Mouse (Mus musculus) neural tube, embryonic 12.5 days (tissue): ENCODE data around the gene Fbxo2. TPM values are rescaled to one million over a fixed set of nuclear protein-coding genes. Genes with fewer than 3 reads are reported as not detected.
"Not testable (repeated sequence)": the region's sequence is repeated elsewhere in the genome, so short reads cannot be mapped to it uniquely, and the experiment has no call there.

Source experiments
- ATAC-seq: fragments of 200-750 bp; cut with Nextera tagmentation; 2 replicates; pipeline ENCODE4 v1.8.0; 2017; ENCODE audit warnings: low read depth, mild to moderate bottlenecking, moderate TSS enrichment, moderate library complexity; ENCODE audit not compliant: low FRiP score
- H3K27ac ChIP-seq: fragments of 300-500 bp; sonication (generic); 2 replicates; pipeline ENCODE4 v1.5.1; 2016
- H3K27me3 ChIP-seq: fragments of 300-500 bp; sonication (generic); replicated peaks from 2 replicates; pipeline ENCODE4 v1.6.1; 2016; ENCODE audit warnings: mild to moderate bottlenecking
- H3K36me3 ChIP-seq: fragments of 300-500 bp; sonication (generic); 2 replicates; pipeline ENCODE4 v1.6.1; 2016; ENCODE audit warnings: mild to moderate bottlenecking
- H3K4me1 ChIP-seq: fragments of 300-500 bp; sonication (generic); 2 replicates; pipeline ENCODE4 v1.6.1; 2016
- H3K4me2 ChIP-seq: fragments of 300-500 bp; sonication (generic); replicated peaks from 2 replicates; pipeline ENCODE4 v1.6.1; 2016; ENCODE audit warnings: mild to moderate bottlenecking
- H3K4me3 ChIP-seq: fragments of 300-500 bp; sonication (generic); 2 replicates; pipeline ENCODE4 v1.5.1; 2016
- H3K9ac ChIP-seq: fragments of 300-500 bp; sonication (generic); 2 replicates; pipeline ENCODE4 v1.6.1; 2016; ENCODE audit warnings: mild to moderate bottlenecking
- H3K9me3 ChIP-seq: fragments of 300-500 bp; sonication (generic); 2 replicates; pipeline ENCODE4 v1.6.1; 2016; ENCODE audit warnings: mild to moderate bottlenecking
- WGBS: fragments of 180-500 bp; shearing (Covaris S2); methylation state at CpG from one replicate; pipeline ENCODE4 v1.1.7; 2016; 5-methylcytosine and 5-hydroxymethylcytosine counted together
- polyA plus RNA-seq: library from polyadenylated mRNA; unstranded; fragments of >200 nt; fragmentation: Nextera tagmentation; extraction: Ambion mirVana; gene quantifications from 2 replicates; pipeline ENCODE4 v1.2.1, GENCODE M21; 2016

Gene Fbxo2
- polyA plus RNA-seq, 1 experiment from 2014 or later, result 4.0 TPM

- H3K36me3 ChIP-seq, result no peaks in the 10 kb centered on the region
- no peaks in the 10 kb centered on the region for H3K9me3 ChIP-seq
- H3K4me3 ChIP-seq, result no peak overlapping the region
- H3K27me3 ChIP-seq, result peaks cover 68% of the 10 kb centered on the region
- no peak overlapping the region for H3K9ac ChIP-seq
- no peak for ATAC-seq
- peaks cover 36% of the 10 kb centered on the region for H3K4me1 ChIP-seq
- WGBS, result 6% methylated on average over 17 of the region's 17 CpGs
- peak overlapping the region; percentile 41; the same call in 1 of the 2 replicates for H3K4me2 ChIP-seq
- H3K27ac ChIP-seq, result no peak overlapping the region
These were observed 5.1 kb downstream of the Fbxo2 start for GRCm38 (mm10) chr4:148165551-148165950.

GRCm38 (mm10) chr4:148166431-148166830, 6.0 kb downstream of the Fbxo2 start:
- H3K4me3 ChIP-seq, result no peak overlapping the region
- 5% methylated on average over 10 of the region's 10 CpGs for WGBS

GRCm38 (mm10) chr4:148166986-148167385, 6.6 kb downstream of the Fbxo2 start:
- 33% methylated on average over 4 of the region's 4 CpGs for WGBS
- no peaks in the 10 kb centered on the region for H3K9me3 ChIP-seq
- no peaks in the 10 kb centered on the region for H3K36me3 ChIP-seq
- no peak overlapping the region; the same call in 1 of the 2 replicates for H3K9ac ChIP-seq
- H3K4me1 ChIP-seq, result peaks cover 27% of the 10 kb centered on the region
- peak overlapping the region; percentile 41 for H3K4me2 ChIP-seq
- no peak overlapping the region for H3K4me3 ChIP-seq
- H3K27me3 ChIP-seq, result peaks cover 55% of the 10 kb centered on the region
- H3K27ac ChIP-seq, result no peak overlapping the region
- 0 out of 2 replicates have a peak, but pooled peaks have one; percentile 10 for ATAC-seq

More at GRCm38 (mm10) chr4:148166431-148166830, 6.0 kb downstream of the Fbxo2 start:
- no peak overlapping the region for H3K27ac ChIP-seq
- H3K9me3 ChIP-seq, result no peaks in the 10 kb centered on the region
- H3K36me3 ChIP-seq, result no peaks in the 10 kb centered on the region
- H3K9ac ChIP-seq, result no peak overlapping the region; the same call in 1 of the 2 replicates
- peaks cover 59% of the 10 kb centered on the region for H3K27me3 ChIP-seq
- H3K4me2 ChIP-seq, result peak overlapping the region; percentile 41
- ATAC-seq, result peak; percentile 22; the same call in 1 of the 2 replicates
- peaks cover 27% of the 10 kb centered on the region for H3K4me1 ChIP-seq

- H3K9ac ChIP-seq, result no peak overlapping the region
- WGBS, result 26% methylated on average over 7 of the region's 7 CpGs
These were observed 7.9 kb downstream of the Fbxo2 start for GRCm38 (mm10) chr4:148168287-148168686.

GRCm38 (mm10) chr4:148169586-148169985, 9.2 kb downstream of the Fbxo2 start:
- Histone ChIP-seq H3K27ac (no peak overlapping the region), H3K9ac (no peak overlapping the region), H3K9me3 (no peaks in the 10 kb centered on the region), H3K4me2 (no peak overlapping the region), H3K4me3 (no peak overlapping the region), H3K27me3 (peaks cover 47% of the 10 kb centered on the region), H3K4me1 (peaks cover 26% of the 10 kb centered on the region), H3K36me3 (no peaks in the 10 kb centered on the region)
- WGBS, result 24% methylated on average over 15 of the region's 15 CpGs
- ATAC-seq, result no peak

More at GRCm38 (mm10) chr4:148168287-148168686, 7.9 kb downstream of the Fbxo2 start:
- H3K4me3 ChIP-seq, result no peak overlapping the region
- H3K9me3 ChIP-seq, result no peaks in the 10 kb centered on the region
- no peak overlapping the region for H3K27ac ChIP-seq
- peaks cover 54% of the 10 kb centered on the region for H3K27me3 ChIP-seq
- no peak overlapping the region for H3K4me2 ChIP-seq
- ATAC-seq, result no peak
- H3K36me3 ChIP-seq, result no peaks in the 10 kb centered on the region
- H3K4me1 ChIP-seq, result peaks cover 27% of the 10 kb centered on the region

- H3K4me2 ChIP-seq, result no peak overlapping the region
- no peak overlapping the region for H3K4me3 ChIP-seq
- H3K27ac ChIP-seq, result no peak overlapping the region
- H3K27me3 ChIP-seq, result peaks cover 39% of the 10 kb centered on the region
- no peaks in the 10 kb centered on the region for H3K9me3 ChIP-seq
- H3K4me1 ChIP-seq, result peaks cover 17% of the 10 kb centered on the region
- ATAC-seq, result no peak
- 1% methylated on average over 2 of the region's 2 CpGs for WGBS
- no peak overlapping the region for H3K9ac ChIP-seq
- no peaks in the 10 kb centered on the region for H3K36me3 ChIP-seq
These were observed 10.4 kb downstream of the Fbxo2 start for GRCm38 (mm10) chr4:148170842-148171241.

GRCm38 (mm10) chr4:148171261-148171660, 10.8 kb downstream of the Fbxo2 start:
- H3K9ac ChIP-seq, result no peak overlapping the region
- no peak for ATAC-seq
- no peak overlapping the region for H3K4me3 ChIP-seq
- H3K9me3 ChIP-seq, result no peaks in the 10 kb centered on the region
- H3K27me3 ChIP-seq, result peaks cover 35% of the 10 kb centered on the region
- 67% methylated on average over 3 of the region's 3 CpGs for WGBS
- no peak overlapping the region for H3K4me2 ChIP-seq
- H3K4me1 ChIP-seq, result peaks cover 14% of the 10 kb centered on the region
- no peaks in the 10 kb centered on the region for H3K36me3 ChIP-seq
- H3K27ac ChIP-seq, result no peak overlapping the region

GRCm38 (mm10) chr4:148173811-148174494, 13.5 kb downstream of the Fbxo2 start:
- Histone ChIP-seq H3K27me3 (peaks cover 30% of the 10 kb centered on the region), H3K9ac (peak overlapping the region; percentile 10; the same call in 1 of the 2 replicates), H3K27ac (peak overlapping the region; percentile 47; the same call in 1 of the 2 replicates), H3K36me3 (no peaks in the 10 kb centered on the region), H3K4me1 (peaks cover 10% of the 10 kb centered on the region), H3K4me3 (no peak overlapping the region), H3K4me2 (peak overlapping the region; percentile 47), H3K9me3 (no peaks in the 10 kb centered on the region)
- 2% methylated on average over 30 of the region's 30 CpGs for WGBS
- peak; percentile 51 for ATAC-seq

GRCm38 (mm10) chr4:148174495-148174862, 14.1 kb downstream of the Fbxo2 start:
- Histone ChIP-seq H3K27ac (peak overlapping the region; percentile 47; the same call in 1 of the 2 replicates), H3K9ac (no peak overlapping the region), H3K9me3 (no peaks in the 10 kb centered on the region), H3K36me3 (no peaks in the 10 kb centered on the region), H3K4me3 (no peak overlapping the region), H3K27me3 (peaks cover 28% of the 10 kb centered on the region), H3K4me1 (peaks cover 10% of the 10 kb centered on the region), H3K4me2 (peak overlapping the region; percentile 47)
- 15% methylated on average over 12 of the region's 12 CpGs for WGBS
- no peak for ATAC-seq

GRCm38 (mm10) chr4:148176603-148177002, 16.2 kb downstream of the Fbxo2 start:
- not testable (repeated sequence) for H3K36me3 ChIP-seq, H3K27ac ChIP-seq, H3K9ac ChIP-seq, ATAC-seq, H3K4me2 ChIP-seq, H3K9me3 ChIP-seq, H3K4me3 ChIP-seq
- Histone ChIP-seq H3K4me1 (peaks cover 10% of the 10 kb centered on the region; the same call in 1 of the 2 replicates), H3K27me3 (peaks cover 24% of the 10 kb centered on the region)
- WGBS, result 79% methylated on average over 5 of the region's 6 CpGs

GRCm38 (mm10) chr4:148177716-148178115, 17.3 kb downstream of the Fbxo2 start:
- Histone ChIP-seq H3K4me1 (peaks cover 10% of the 10 kb centered on the region; the same call in 1 of the 2 replicates), H3K27me3 (peaks cover 16% of the 10 kb centered on the region), H3K9me3 (no peaks in the 10 kb centered on the region), H3K27ac (no peak overlapping the region), H3K9ac (no peak overlapping the region), H3K36me3 (no peaks in the 10 kb centered on the region), H3K4me2 (no peak overlapping the region), H3K4me3 (no peak overlapping the region)
- ATAC-seq, result no peak

GRCm38 (mm10) chr4:148181483-148181882, 21.1 kb downstream of the Fbxo2 start:
- no peaks in the 10 kb centered on the region for H3K27me3 ChIP-seq

More at GRCm38 (mm10) chr4:148181483-148181882, 21.1 kb downstream of the Fbxo2 start:
- 89% methylated on average over 12 of the region's 12 CpGs for WGBS
- H3K4me1 ChIP-seq, result peaks cover 11% of the 10 kb centered on the region
- H3K36me3 ChIP-seq, result no peaks in the 10 kb centered on the region
- H3K9ac ChIP-seq, result no peak overlapping the region
- no peak overlapping the region for H3K4me3 ChIP-seq
- ATAC-seq, result no peak
- no peak overlapping the region for H3K27ac ChIP-seq
- H3K9me3 ChIP-seq, result no peaks in the 10 kb centered on the region
- no peak overlapping the region for H3K4me2 ChIP-seq
